Mouse (Mus musculus) G1E (cell line): ENCODE results near the gene Etfbkmt. TPM values are rescaled to one million over a fixed set of nuclear protein-coding genes. Genes with fewer than 3 reads are reported as not detected.

ENCODE experiments used
- ATAC-seq: 2 replicates; pipeline ENCODE4 v1.8.0; 2016; ENCODE audit warnings: mild to moderate bottlenecking; ENCODE audit not compliant: insufficient number of reproducible peaks, poor library complexity, low FRiP score, severe bottlenecking; ENCODE audit errors: extremely low read depth
- DNase-seq: peaks from one replicate; pipeline ENCODE4 v3.0.0; 2012; ENCODE audit warnings: low spot score
- H3K27me3 ChIP-seq: 2 replicates; pipeline ENCODE4 v1.6.1; 2012; ENCODE audit warnings: mild to moderate bottlenecking, low read length, inconsistent platforms; ENCODE audit not compliant: insufficient read depth
- H3K36me3 ChIP-seq: replicated peaks from 2 replicates; pipeline ENCODE3; 2012; ENCODE audit warnings: mild to moderate bottlenecking, inconsistent platforms
- H3K4me1 ChIP-seq: 2 replicates; pipeline ENCODE4 v1.6.1; 2012; ENCODE audit warnings: low read depth, low read length, inconsistent platforms, mixed read lengths; ENCODE audit not compliant: insufficient read depth
- H3K4me3 ChIP-seq: 2 replicates; pipeline ENCODE4 v1.5.1; 2012; ENCODE audit warnings: low read depth, mild to moderate bottlenecking, inconsistent platforms, low read length, moderate library complexity, mixed read lengths
- H3K9me3 ChIP-seq: replicated peaks from 2 replicates; pipeline ENCODE4 v1.6.1; 2012; ENCODE audit warnings: inconsistent platforms
- CTCF ChIP-seq: IDR thresholded peaks from 2 replicates; pipeline ENCODE4 v1.5.1; 2012; ENCODE audit warnings: low read depth, low read length, inconsistent platforms, mixed read lengths
- GATA1 ChIP-seq: IDR thresholded peaks from 2 replicates; pipeline ENCODE4 v1.6.1; 2012; ENCODE audit warnings: borderline replicate concordance, low read length, inconsistent platforms, mixed read lengths
- GATA2 ChIP-seq: IDR thresholded peaks from 2 replicates; pipeline ENCODE4 v1.6.1; 2012; ENCODE audit warnings: low read depth, low read length, inconsistent platforms, borderline replicate concordance
- POLR2AphosphoS5 ChIP-seq: IDR thresholded peaks from 2 replicates; pipeline ENCODE4 v1.6.1; 2012; ENCODE audit warnings: low read depth, low read length, inconsistent platforms; ENCODE audit not compliant: insufficient replicate concordance
- TAL1 ChIP-seq: conservative IDR thresholded peaks from 2 replicates; pipeline ENCODE4 v1.6.1; 2012; ENCODE audit warnings: low read depth, low read length, inconsistent platforms, mixed read lengths
- polyA plus RNA-seq: library from polyadenylated mRNA; stranded (reverse); fragments of >175 nt; gene quantifications from 2 replicates; pipeline ENCODE4 v1.2.3, GENCODE M21; 2012
- total RNA-seq, 2 experiments: library from RNA; stranded (forward) in 1 of 2; stranded (reverse) in 1 of 2; fragments of 200-1000 nt in 1 of 2; fragments of >200 nt in 1 of 2; fragmentation: Nextera tagmentation in 1 of 2; gene quantifications; 2 replicates each; pipeline ENCODE4 v1.2.3; 2014 to 2017

Etfbkmt gene
- 85.6 and 101 TPM in 2 replicates for total RNA-seq (2014; fragmentation: Nextera tagmentation)
- total RNA-seq (2017): 62.7 and 75.4 TPM in 2 replicates
- polyA plus RNA-seq: 1.8 and 2.7 TPM in 2 replicates

GRCm38 (mm10) chr6:149139471-149139870 is at the start of gene Etfbkmt:
Gene Etfbkmt, plus strand, starts transcription at chr6:149139849.
- TF ChIP-seq GATA2 (no peak), CTCF (no peak)
- Histone ChIP-seq H3K4me1 (peaks cover 66% of the 10 kb centered on the region), H3K4me3 (no peak within 1 kb of the TSS), H3K27me3 (no peaks in the 10 kb centered on the region), H3K36me3 (peaks cover 13% of the 10 kb centered on the region), H3K9me3 (peaks cover 4% of the 10 kb centered on the region)
- DNase-seq (no peak), ATAC-seq (no peak)

- Histone ChIP-seq H3K36me3 (no peaks in the 10 kb centered on the region), H3K4me3 (no peak overlapping the region), H3K27me3 (0 out of 2 replicates have a peak, but pooled peaks cover 2% of the 10 kb centered on the region), H3K4me1 (no peaks in the 10 kb centered on the region), H3K9me3 (no peaks in the 10 kb centered on the region)
- ATAC-seq: no peak
- TF ChIP-seq GATA2 (no peak), TAL1 (no peak), CTCF (no peak)
- DNase-seq: no peak
These were observed 47.2 kb upstream of the Etfbkmt start for GRCm38 (mm10) chr6:149092406-149092805.

- Histone ChIP-seq H3K27me3 (0 out of 2 replicates have a peak, but pooled peaks cover 2% of the 10 kb centered on the region), H3K36me3 (no peaks in the 10 kb centered on the region), H3K4me3 (no peak overlapping the region), H3K9me3 (no peaks in the 10 kb centered on the region), H3K4me1 (no peaks in the 10 kb centered on the region)
- DNase-seq (no peak), ATAC-seq (no peak)
- TF ChIP-seq POLR2AphosphoS5 (no peak), CTCF (no peak), TAL1 (no peak), GATA1 (no peak), GATA2 (no peak)
These were observed 46.2 kb upstream of the Etfbkmt start for GRCm38 (mm10) chr6:149093465-149093864.

- H3K4me3 ChIP-seq: no peak overlapping the region
- H3K4me1 ChIP-seq: no peaks in the 10 kb centered on the region
- H3K36me3 ChIP-seq: no peaks in the 10 kb centered on the region
- no peaks in the 10 kb centered on the region for H3K9me3 ChIP-seq
- H3K27me3 ChIP-seq: 0 out of 2 replicates have a peak, but pooled peaks cover 2% of the 10 kb centered on the region
- no peak for DNase-seq
- ATAC-seq: no peak
- no peak for TF ChIP-seq POLR2AphosphoS5
- TF ChIP-seq GATA2: no peak
These were observed 45.1 kb upstream of the Etfbkmt start for GRCm38 (mm10) chr6:149094555-149094954.

- TF ChIP-seq GATA2: no peak
- no peak for TF ChIP-seq TAL1
- no peak for TF ChIP-seq CTCF
- TF ChIP-seq GATA1: no peak
- TF ChIP-seq POLR2AphosphoS5: no peak
- H3K9me3 ChIP-seq: peaks cover 2% of the 10 kb centered on the region
- no peak overlapping the region for H3K4me3 ChIP-seq
- DNase-seq: no peak
- ATAC-seq: no peak
- H3K27me3 ChIP-seq: peaks cover 4% of the 10 kb centered on the region; the same call in 1 of the 2 replicates
- H3K36me3 ChIP-seq: no peaks in the 10 kb centered on the region
- H3K4me1 ChIP-seq: no peaks in the 10 kb centered on the region
These were observed 44.3 kb upstream of the Etfbkmt start for GRCm38 (mm10) chr6:149095389-149095788.

- ATAC-seq (no peak), DNase-seq (no peak)
- H3K27me3 ChIP-seq: peaks cover 8% of the 10 kb centered on the region; the same call in 1 of the 2 replicates
- H3K4me1 ChIP-seq: no peaks in the 10 kb centered on the region
- H3K36me3 ChIP-seq: no peaks in the 10 kb centered on the region
- no peak for TF ChIP-seq CTCF
- TF ChIP-seq GATA1: no peak
- TF ChIP-seq GATA2: no peak
- TF ChIP-seq POLR2AphosphoS5: no peak
- TF ChIP-seq TAL1: no peak
- peaks cover 10% of the 10 kb centered on the region for H3K9me3 ChIP-seq
- H3K4me3 ChIP-seq: no peak overlapping the region
These were observed 43.4 kb upstream of the Etfbkmt start for GRCm38 (mm10) chr6:149096233-149096632.

GRCm38 (mm10) chr6:149097276-149097675 is 42.4 kb upstream of the Etfbkmt start:
- H3K9me3 ChIP-seq: peaks cover 18% of the 10 kb centered on the region
- no peak overlapping the region for H3K4me3 ChIP-seq
- no peaks in the 10 kb centered on the region for H3K36me3 ChIP-seq
- DNase-seq (no peak), ATAC-seq (no peak)
- TF ChIP-seq TAL1: no peak
- TF ChIP-seq GATA2: no peak
- no peak for TF ChIP-seq POLR2AphosphoS5
- no peak for TF ChIP-seq GATA1
- no peak for TF ChIP-seq CTCF
- no peaks in the 10 kb centered on the region for H3K4me1 ChIP-seq
- peaks cover 8% of the 10 kb centered on the region; the same call in 1 of the 2 replicates for H3K27me3 ChIP-seq
